Mouse (Mus musculus): Measurements from ENCODE around the gene Adamts3. TPM values are rescaled to one million over a fixed set of nuclear protein-coding genes. Genes with fewer than 3 reads are reported as not detected.

Gene Adamts3
- total RNA-seq, 4 experiments from 2014 or later = 0.53 to 1.5 (median 0.85) TPM

DNA sequence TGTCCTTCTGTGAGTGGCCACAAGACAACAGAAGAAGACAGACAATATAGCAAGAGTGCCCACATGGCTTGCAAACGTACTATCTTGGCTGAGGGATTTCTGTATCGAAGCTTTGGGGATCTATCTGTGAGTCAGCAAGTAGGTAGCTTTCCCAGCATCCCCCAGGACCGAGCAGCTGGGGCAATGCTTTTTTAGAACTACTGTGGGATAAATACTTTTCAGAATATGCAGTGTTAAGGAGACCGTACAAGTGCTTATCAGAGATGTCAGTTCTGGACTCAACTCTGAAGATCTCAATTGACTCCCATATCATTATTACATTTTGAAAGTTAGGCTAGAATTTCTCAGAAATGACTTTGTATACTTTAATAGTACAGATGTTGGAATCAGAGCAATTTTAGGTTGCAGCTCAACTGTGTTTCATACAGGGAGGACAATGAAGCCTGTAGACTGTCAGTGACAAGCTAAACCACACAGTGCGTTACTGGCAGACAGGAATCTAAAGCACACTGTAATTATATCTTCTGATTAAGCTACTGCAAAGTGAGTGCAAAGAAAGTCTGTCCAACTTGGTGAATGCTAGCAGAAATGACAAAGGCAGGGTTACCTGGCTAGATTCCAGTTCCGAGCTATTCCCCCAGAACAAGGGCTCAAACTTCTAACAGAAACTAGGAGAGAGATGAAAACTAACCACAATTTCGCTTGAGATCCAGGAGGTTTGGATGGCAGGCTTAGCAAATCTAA, 171.8 kb downstream of the Adamts3 start:
- DNase-seq (ENCODE audit: low spot score in 2 of 2) = no peak

GRCm38 (mm10) chr5:89709459-89709858, 173.7 kb downstream of the Adamts3 start:
- no peak for DNase-seq (ENCODE audit: low spot score in 2 of 2)

DNA sequence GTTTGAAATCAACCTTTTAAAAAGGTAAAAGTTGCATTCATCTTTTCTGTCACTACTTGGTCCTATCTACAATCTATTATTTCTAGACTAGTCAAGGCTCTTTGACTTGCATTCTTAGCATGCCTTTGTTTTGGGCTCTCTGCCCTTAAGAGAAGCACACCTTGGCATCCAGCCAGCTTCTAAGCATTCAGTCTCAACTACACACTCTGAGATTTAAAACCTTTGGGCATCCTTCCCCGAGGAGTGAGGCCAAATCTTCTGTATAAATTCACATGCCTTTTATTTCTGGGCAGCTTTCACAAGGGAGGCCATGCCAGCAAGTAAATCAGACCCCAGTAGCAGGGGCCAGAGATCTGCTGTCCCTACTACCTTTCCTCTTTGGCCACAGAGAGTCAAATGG, 178.9 kb downstream of the Adamts3 start:
- DNase-seq (ENCODE audit: low spot score in 2 of 2) = no peak

DNA sequence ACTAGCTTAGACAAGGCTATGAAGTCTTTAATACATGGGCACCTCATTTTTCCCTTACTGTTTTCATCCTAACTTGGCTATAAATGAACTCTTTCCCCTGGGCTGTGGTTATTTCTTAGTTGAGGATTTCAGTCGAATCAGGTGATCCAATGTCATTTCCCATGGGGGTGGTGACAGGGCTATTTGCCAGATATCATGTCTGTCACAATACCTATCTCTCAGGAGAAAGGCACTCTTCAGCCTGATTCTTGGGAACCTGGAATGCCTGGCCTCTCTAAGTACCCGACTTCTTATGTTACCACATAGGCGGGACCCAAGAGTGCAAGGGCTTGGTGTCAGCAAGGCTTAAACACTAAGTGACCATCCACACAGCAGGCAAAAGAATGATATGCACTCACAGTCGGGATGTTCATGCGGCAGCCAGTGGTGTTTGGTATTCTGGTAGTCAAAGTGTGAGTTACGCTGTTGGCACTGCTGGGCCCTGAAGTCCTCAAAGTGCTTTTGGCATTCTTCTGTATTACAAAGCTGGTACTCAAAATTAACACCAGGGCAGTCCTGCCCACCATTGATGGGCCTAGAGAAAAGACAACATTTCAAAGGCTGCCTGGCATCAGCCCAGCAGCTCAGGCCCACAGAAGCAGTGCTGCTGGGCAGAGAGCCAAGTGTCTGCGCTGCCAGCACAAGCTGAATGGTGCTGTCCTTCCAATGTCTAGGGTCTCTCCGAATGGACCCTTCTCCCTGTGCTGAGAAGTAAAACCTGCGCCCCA, 181.7 kb downstream of the Adamts3 start:
- DNase-seq (ENCODE audit: low spot score in 2 of 2) = no peak

- no peak for DNase-seq (ENCODE audit: low spot score in 2 of 2)
Measured at GRCm38 (mm10) chr5:89687826-89688225, 195.3 kb downstream of the Adamts3 start.

- DNase-seq (ENCODE audit: low spot score in 2 of 2) = no peak
Measured at GRCm38 (mm10) chr5:89679871-89680536, 203.1 kb downstream of the Adamts3 start.

DNA sequence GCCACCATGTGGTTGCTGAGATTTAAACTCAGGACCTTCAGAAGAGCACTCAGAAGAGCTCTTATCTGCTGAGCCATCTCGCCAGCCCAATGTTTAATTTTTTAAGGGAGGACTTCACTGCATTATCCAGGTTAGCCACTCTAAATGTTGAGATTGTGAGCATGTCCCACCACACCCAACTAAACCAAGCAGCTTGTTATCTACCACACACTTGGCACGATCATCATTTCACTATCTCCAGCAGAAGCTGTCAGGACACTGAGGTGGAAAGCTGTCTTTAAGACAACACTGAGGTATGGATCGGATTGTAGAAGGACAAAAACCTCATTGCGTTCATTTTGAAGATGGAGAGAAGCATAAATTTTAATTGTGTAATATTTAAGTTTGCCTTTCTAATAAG, 205.0 kb downstream of the Adamts3 start:
- DNase-seq (ENCODE audit: low spot score in 2 of 2) = no peak

GRCm38 (mm10) chr5:89674066-89674848, 208.9 kb downstream of the Adamts3 start:
- no peak for DNase-seq (ENCODE audit: low spot score in 2 of 2)

DNA sequence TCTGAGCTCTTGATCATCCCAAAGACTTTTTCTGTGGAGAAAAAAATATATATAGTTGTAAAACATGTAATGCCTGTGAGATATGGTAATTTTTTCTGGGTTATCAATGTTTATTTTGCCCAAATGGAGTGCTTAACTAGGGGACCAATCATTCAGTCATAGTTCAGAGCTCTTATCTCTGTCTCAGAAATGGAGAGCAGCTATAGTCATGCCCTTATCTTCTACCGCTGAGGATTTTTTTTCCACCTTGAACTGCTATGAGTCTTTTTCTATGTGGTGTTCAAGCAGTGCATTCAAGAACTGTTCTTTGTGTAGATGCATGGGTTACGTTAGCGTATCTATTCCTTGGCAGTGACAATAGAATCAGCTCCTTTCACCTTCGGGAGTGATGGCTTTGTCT, 210.2 kb downstream of the Adamts3 start:
- DNase-seq (ENCODE audit: low spot score in 2 of 2) = no peak

GRCm38 (mm10) chr5:89654327-89654726, 228.8 kb downstream of the Adamts3 start:
- no peak for DNase-seq (ENCODE audit: low spot score in 2 of 2)

DNA sequence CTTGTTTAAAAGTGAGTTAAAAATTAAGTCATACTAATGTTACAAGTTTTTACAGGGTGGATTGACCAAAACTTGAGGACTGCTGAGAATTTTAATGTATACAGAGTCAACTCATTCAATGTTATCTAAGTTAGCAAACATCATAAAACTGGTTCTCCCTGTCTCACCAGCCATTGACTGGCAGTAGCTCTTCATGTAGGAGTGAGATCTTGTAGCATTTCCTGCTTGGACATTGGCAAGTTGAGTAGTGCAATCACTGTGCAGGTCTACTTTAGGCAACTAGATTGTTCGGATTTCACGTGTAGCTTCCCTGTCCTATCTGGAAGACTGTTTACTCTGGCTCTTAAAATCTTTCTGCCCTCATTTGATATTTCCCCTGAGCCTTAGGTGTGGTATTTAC, 229.3 kb downstream of the Adamts3 start:
- no peak for DNase-seq (ENCODE audit: low spot score in 2 of 2)

DNA sequence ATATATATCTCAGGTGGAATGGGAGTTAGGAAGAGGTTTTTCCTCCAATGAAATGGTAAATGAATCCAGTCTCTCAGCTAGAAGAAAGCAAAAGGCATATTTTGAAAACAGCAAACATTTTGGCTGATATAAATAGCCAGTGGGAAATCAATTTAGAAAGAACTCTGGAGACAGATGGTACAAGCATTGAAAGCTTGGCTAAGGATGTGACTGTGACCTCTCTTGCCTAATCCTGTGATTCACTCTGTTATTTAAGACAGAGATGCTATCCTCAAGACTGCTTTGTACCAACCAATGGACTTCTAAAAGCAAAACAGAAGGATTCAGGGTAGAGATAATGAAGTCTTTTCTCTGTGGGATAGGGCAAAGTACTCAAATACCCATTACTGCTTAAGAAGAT, 236.2 kb downstream of the Adamts3 start:
- no peak for DNase-seq (ENCODE audit: low spot score in 2 of 2)

DNA sequence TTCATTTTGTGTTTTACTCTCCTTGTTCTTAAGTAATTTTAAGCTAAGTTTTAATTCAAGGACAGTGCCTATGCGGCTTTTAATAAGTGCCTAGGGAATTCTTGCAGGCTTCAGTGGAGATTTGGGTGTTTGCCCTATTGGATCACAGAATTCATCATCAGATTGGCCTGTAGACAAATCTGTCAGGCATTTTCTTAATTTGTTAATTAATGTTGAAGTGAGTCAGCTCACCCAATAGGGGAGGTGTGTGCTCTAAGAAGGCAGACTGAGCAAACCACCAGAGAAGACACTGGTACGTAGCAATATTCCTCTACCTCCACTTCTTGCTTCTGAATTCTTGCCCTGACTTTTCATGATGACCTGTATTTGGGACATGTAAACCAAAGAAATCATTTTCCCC, 247.7 kb downstream of the Adamts3 start:
- no peak for DNase-seq (ENCODE audit: low spot score in 2 of 2)

GRCm38 (mm10) chr5:89631599-89631998, 251.5 kb downstream of the Adamts3 start:
- DNase-seq (ENCODE audit: low spot score in 2 of 2) = no peak

All from gastrocnemius, adult 8-10 months (tissue).